ENCODE assay signal across 8 mouse cellular contexts in the genomic region with DNA sequence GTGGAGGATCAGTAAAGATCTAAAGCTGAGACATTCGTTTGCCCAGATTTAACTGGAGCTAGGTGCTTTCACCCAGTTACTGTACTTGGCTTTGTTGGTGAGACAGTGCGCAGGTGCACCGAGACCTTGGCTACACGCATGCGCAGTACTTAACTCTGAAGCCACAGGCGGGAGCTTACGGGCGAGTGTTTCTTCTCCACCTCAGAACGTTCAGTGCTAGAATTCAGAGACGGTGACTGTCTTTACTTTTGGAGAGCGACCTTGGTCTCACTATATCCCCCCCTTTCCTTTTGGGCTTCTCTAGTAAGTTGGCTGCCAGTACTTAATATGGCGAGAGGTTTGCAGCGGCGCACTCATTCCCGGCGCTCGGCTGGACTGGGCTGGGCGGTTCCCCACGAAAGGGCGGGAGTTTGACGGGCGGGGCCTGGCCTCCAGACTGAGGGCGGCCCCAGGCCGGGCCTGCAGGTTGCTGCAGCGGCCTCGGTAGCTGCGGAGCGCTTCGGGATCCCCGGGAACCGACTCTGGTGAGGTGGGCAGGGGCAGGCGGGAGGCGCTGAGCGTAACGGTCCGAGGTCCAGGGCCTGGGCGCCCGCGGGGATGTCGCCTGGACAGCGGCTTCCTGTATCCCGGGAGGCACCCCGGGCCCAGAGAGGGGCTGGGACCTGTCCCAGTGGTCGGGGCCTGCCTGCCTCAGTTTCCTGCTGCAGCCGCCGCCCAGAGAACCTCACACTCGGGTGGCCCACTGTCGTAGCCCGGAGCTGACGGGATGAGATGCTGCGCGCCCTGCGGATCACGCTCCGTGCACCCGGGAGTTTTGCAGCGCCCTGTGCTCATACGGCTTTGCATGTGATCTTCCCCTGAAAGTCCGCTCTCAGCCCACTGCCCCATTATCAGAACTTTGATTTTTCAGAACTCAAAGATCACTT. TPM values are rescaled to one million over a fixed set of nuclear protein-coding genes. Genes with fewer than 3 reads are reported as not detected.
DNase-seq lines count a peak whose midpoint lies in the region; ATAC-seq lines count a peak whose summit lies in the region.

A gene (plus strand): TSS at position 325 of the 926 bp plus-strand sequence.

- peak within 1 kb of the TSS; percentile 65 for H3K4me2 ChIP-seq in hindbrain, embryonic 15.5 days

- H3K9me3 ChIP-seq in hindbrain, embryonic 15.5 days = no peaks in the 10 kb centered on the region

- H3K36me3 ChIP-seq in hindbrain, embryonic 15.5 days = no peaks in the 10 kb centered on the region

- peak; percentile 97 for ATAC-seq in hindbrain, embryonic 15.5 days (ENCODE audit: low FRiP score, low read depth)

- H3K9ac ChIP-seq in hindbrain, embryonic 15.5 days = peak within 1 kb of the TSS; percentile 84

- WGBS in hindbrain, embryonic 15.5 days = under 1% methylated on average over 59 of the region's 59 CpGs

- peak; percentile 95 for DNase-seq in R1 (ENCODE audit: low read depth, low spot score)
- peak; percentile 92 to 94 for DNase-seq in cerebellum, postnatal 25 days
- DNase-seq in frontal cortex, postnatal 36 days (ENCODE audit: low spot score in 2 of 2) = peak; percentile 86 to 88
- DNase-seq in left cerebral cortex, adult 11 months (ENCODE audit: low spot score) = peak; percentile 77
- DNase-seq in lung, postnatal 4 days = peak; percentile 93 to 95
- DNase-seq in retina, postnatal 7 days (ENCODE audit: low read depth, low spot score) = peak; percentile 84
- DNase-seq in urinary bladder, adult 2 months (ENCODE audit: low spot score) = peak; percentile 75

- peak within 1 kb of the TSS; percentile 76 for H3K4me3 ChIP-seq in hindbrain, embryonic 15.5 days

- H3K27me3 ChIP-seq in hindbrain, embryonic 15.5 days = no peaks in the 10 kb centered on the region

- peak within 1 kb of the TSS; percentile 93 for H3K27ac ChIP-seq in hindbrain, embryonic 15.5 days (replicated peaks)

- H3K4me1 ChIP-seq in hindbrain, embryonic 15.5 days (replicated peaks) = peaks cover 9% of the 10 kb centered on the region

RNA-seq across cellular contexts. Expression of the gene that starts here (rescaled TPM):
- polyA plus RNA-seq in hindbrain, embryonic 15.5 days (2015; fragmentation: Nextera tagmentation; extraction: Ambion mirVana) = 13.6 and 16.9 TPM in 2 replicates
- 11.7 and 13.4 TPM in 2 replicates for polyA plus RNA-seq in urinary bladder, adult 2 months (2012; rRNA removed)

Comparison
In these comparisons a context has a peak if more than half of its experiments do, and no peak if none do; other contexts are left out.
1. Peak in every context shown above with its lines: DNase-seq, ATAC-seq, H3K4me3 ChIP-seq and H3K27ac ChIP-seq.